Mouse (Mus musculus): ENCODE data around the gene Spsb4. TPM values are rescaled to one million over a fixed set of nuclear protein-coding genes. Genes with fewer than 3 reads are reported as not detected.

Spsb4 gene
- total and polyA plus RNA-seq, 3 experiments = not detected

- TF ChIP-seq USF2 (IDR thresholded peaks at IDR 0.05; ENCODE audit: borderline replicate concordance in 1 of 2, insufficient read depth in 1 of 2, low read depth in 1 of 2, low read length in 2 of 2) = no peak
- no peak for TF ChIP-seq RAD21 (IDR thresholded peaks at IDR 0.05; ENCODE audit: low read depth, low read length)
- no peak for TF ChIP-seq CHD1 (IDR thresholded peaks at IDR 0.05; ENCODE audit: low read depth, low read length)
- TF ChIP-seq EP300 (IDR thresholded peaks at IDR 0.05; ENCODE audit: low read depth in 1 of 2, low read length in 2 of 2) = no peak
- no peak for TF ChIP-seq KAT2A (conservative IDR thresholded peaks at IDR 0.05; ENCODE audit: low read depth, low read length)
- TF ChIP-seq ETS1 (IDR thresholded peaks at IDR 0.05; ENCODE audit: low read depth, low read length) = no peak
- no peak for TF ChIP-seq ELF1 (IDR thresholded peaks at IDR 0.05; ENCODE audit: low read depth, low read length)
These were observed 59.2 kb downstream of the Spsb4 start for GRCm38 (mm10) chr9:96959469-96959868.

DNA sequence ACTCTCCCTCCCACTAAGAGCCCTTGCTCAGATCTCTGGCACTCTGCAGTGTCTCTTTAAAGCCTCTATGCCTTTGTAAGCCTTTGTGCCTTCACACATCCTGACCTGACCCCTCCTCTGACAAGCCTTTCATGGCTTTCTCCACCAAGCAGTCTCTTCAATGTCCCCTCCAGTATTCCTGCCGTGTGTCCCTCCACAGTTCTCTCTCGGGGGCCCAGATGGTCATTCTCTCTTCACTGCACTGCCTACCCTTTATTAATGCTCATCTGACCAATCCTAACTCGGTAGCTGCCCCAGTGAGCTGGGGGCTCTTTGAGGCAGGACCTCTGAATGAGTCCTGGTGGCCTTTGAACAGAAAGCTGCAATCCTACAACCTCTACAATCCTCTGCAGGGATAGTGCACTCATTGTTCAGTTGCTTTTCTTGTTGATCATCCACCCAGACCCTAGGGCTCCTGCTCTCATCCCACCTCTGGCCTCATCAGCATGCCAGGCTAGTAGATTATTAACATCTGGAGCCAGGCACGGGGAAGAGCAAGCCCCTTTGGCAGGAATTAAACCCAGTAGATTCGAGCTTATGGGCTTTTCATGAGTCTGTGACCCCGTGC is 60.5 kb downstream of the Spsb4 start:
- Histone ChIP-seq H3K36me3 (ENCODE audit: control insufficient read depth in 1 of 2, insufficient read depth in 2 of 2, low read length in 2 of 2) (no peaks in the 10 kb centered on the region), H3K4me3 (ENCODE audit: control insufficient read depth in 1 of 2, insufficient read depth in 1 of 2, low read depth in 2 of 2, low read length in 2 of 2) (no peak overlapping the region), H3K27ac (ENCODE audit: control insufficient read depth, low read depth, low read length) (no peak overlapping the region), H3K9ac (ENCODE audit: control insufficient read depth, low read depth, low read length, poor library complexity, severe bottlenecking) (no peak overlapping the region), H3K79me2 (ENCODE audit: control insufficient read depth, insufficient read depth, low read length, poor library complexity) (no peaks in the 10 kb centered on the region), H3K27me3 (ENCODE audit: control insufficient read depth in 1 of 2, insufficient read depth in 2 of 2, low read length in 2 of 2) (no peaks in the 10 kb centered on the region), H3K4me1 (ENCODE audit: control insufficient read depth in 1 of 2, insufficient read depth in 2 of 2, low read length in 2 of 2) (no peaks in the 10 kb centered on the region), H3K9me3 (replicated peaks; ENCODE audit: insufficient read depth, low read length) (no peaks in the 10 kb centered on the region)
- DNase-seq (ENCODE audit: low read depth, low spot score) = no peak
- no peak for TF ChIP-seq MEF2A (IDR thresholded peaks at IDR 0.05; ENCODE audit: extremely low read depth, insufficient replicate concordance, low read depth, low read length, poor library complexity, severe bottlenecking)
- TF ChIP-seq GABPA (IDR thresholded peaks at IDR 0.05; ENCODE audit: low read depth, low read length) = no peak
- TF ChIP-seq KAT2A (conservative IDR thresholded peaks at IDR 0.05; ENCODE audit: low read depth, low read length) = no peak
- no peak for TF ChIP-seq POLR2AphosphoS2 (IDR thresholded peaks at IDR 0.05; ENCODE audit: low read length)
- TF ChIP-seq BHLHE40 (IDR thresholded peaks at IDR 0.05; ENCODE audit: borderline replicate concordance, low read depth, low read length) = no peak
- TF ChIP-seq MAFK (IDR thresholded peaks at IDR 0.05; ENCODE audit: borderline replicate concordance, low read depth, low read length) = no peak
- no peak for TF ChIP-seq CHD2 (IDR thresholded peaks at IDR 0.05; ENCODE audit: low read length)

More at GRCm38 (mm10) chr9:96959469-96959868, 59.2 kb downstream of the Spsb4 start:
- no peaks in the 10 kb centered on the region for H3K4me1 ChIP-seq (ENCODE audit: control insufficient read depth in 1 of 2, insufficient read depth in 2 of 2, low read length in 2 of 2)
- no peaks in the 10 kb centered on the region for H3K27me3 ChIP-seq (ENCODE audit: control insufficient read depth in 1 of 2, insufficient read depth in 2 of 2, low read length in 2 of 2)
- no peak for DNase-seq (ENCODE audit: low read depth, low spot score)
- no peak overlapping the region for H3K9ac ChIP-seq (ENCODE audit: control insufficient read depth, low read depth, low read length, poor library complexity, severe bottlenecking)
- no peaks in the 10 kb centered on the region for H3K79me2 ChIP-seq (ENCODE audit: control insufficient read depth, insufficient read depth, low read length, poor library complexity)
- no peaks in the 10 kb centered on the region for H3K9me3 ChIP-seq (replicated peaks; ENCODE audit: insufficient read depth, low read length)
- no peak overlapping the region for H3K27ac ChIP-seq (ENCODE audit: control insufficient read depth, low read depth, low read length)
- H3K36me3 ChIP-seq (ENCODE audit: control insufficient read depth in 1 of 2, insufficient read depth in 2 of 2, low read length in 2 of 2) = no peaks in the 10 kb centered on the region
- H3K4me3 ChIP-seq (ENCODE audit: control insufficient read depth in 1 of 2, insufficient read depth in 1 of 2, low read depth in 2 of 2, low read length in 2 of 2) = no peak overlapping the region

Data from MEL (cell line).